Mouse (Mus musculus) urinary bladder, postnatal 10 days (tissue): ENCODE results near the gene Ctps2.
A peak's percentile ranks its signal among the peaks of the same experiment; 100 is the strongest.
"Not testable (repeated sequence)": the region's sequence is repeated elsewhere in the genome, so short reads cannot be mapped to it uniquely, and the experiment has no call there.

Experiments
- DNase-seq: peaks from one replicate; pipeline ENCODE4 v3.0.0; 2022; ENCODE audit warnings: low spot score

Ctps2 gene

GRCm38 (mm10) chrX:162900938-162901337, at the start of gene Ctps2:
Gene Ctps2, plus strand, starts transcription at chrX:162901238.
- DNase-seq, result no peak

GRCm38 (mm10) chrX:162868294-162868965, 32.6 kb upstream of the Ctps2 start:
- no peak for DNase-seq

- DNase-seq, result no peak
Observed at GRCm38 (mm10) chrX:162871734-162872517, 29.1 kb upstream of the Ctps2 start.

- DNase-seq, result no peak
Observed at GRCm38 (mm10) chrX:162873761-162874160, 27.3 kb upstream of the Ctps2 start.

- DNase-seq, result no peak
Observed at GRCm38 (mm10) chrX:162878236-162878635, 22.8 kb upstream of the Ctps2 start.

- peak; percentile 59 for DNase-seq
Observed at GRCm38 (mm10) chrX:162887931-162888511, 13.0 kb upstream of the Ctps2 start, which contains the start of gene Syap1. Gene Syap1, minus strand, starts transcription at chrX:162888447.

GRCm38 (mm10) chrX:162888575-162889223, 12.3 kb upstream of the Ctps2 start:
- not testable (repeated sequence) for DNase-seq

GRCm38 (mm10) chrX:162901371-162902039, 467 bp downstream of the Ctps2 start:
- no peak for DNase-seq

- no peak for DNase-seq
Observed at GRCm38 (mm10) chrX:162902040-162902734, 1.1 kb downstream of the Ctps2 start.

- no peak for DNase-seq
Observed at GRCm38 (mm10) chrX:162907554-162907953, 6.5 kb downstream of the Ctps2 start.

- no peak for DNase-seq
Observed at GRCm38 (mm10) chrX:162913651-162914050, 12.6 kb downstream of the Ctps2 start.

GRCm38 (mm10) chrX:162915697-162916096, 14.7 kb downstream of the Ctps2 start:
- DNase-seq, result no peak

- DNase-seq, result no peak
Observed at GRCm38 (mm10) chrX:162921487-162922125, 20.6 kb downstream of the Ctps2 start.

GRCm38 (mm10) chrX:162931467-162931866, 30.4 kb downstream of the Ctps2 start:
- DNase-seq, result no peak

- DNase-seq, result no peak
Observed at GRCm38 (mm10) chrX:162942027-162942426, 41.0 kb downstream of the Ctps2 start.

- DNase-seq, result no peak
Observed at GRCm38 (mm10) chrX:162949811-162950439, 48.9 kb downstream of the Ctps2 start.

- no peak for DNase-seq
Observed at GRCm38 (mm10) chrX:162957921-162958320, 56.9 kb downstream of the Ctps2 start.

- no peak for DNase-seq
Observed at GRCm38 (mm10) chrX:162963840-162964239, 62.8 kb downstream of the Ctps2 start.

- no peak for DNase-seq
Observed at GRCm38 (mm10) chrX:162964383-162964782, 63.3 kb downstream of the Ctps2 start, which contains the start of gene S100g. Gene S100g, minus strand, starts transcription at chrX:162964599.

GRCm38 (mm10) chrX:162967456-162967855, 66.4 kb downstream of the Ctps2 start:
- DNase-seq, result no peak
